Mouse (Mus musculus): ENCODE measurements around the gene Afg3l1. TPM values are rescaled to one million over a fixed set of nuclear protein-coding genes. Genes with fewer than 3 reads are reported as not detected.
A peak's percentile ranks its signal among the peaks of the same experiment; 100 is the strongest.

Gene Afg3l1
- polyA plus RNA-seq, 1 experiment from 2014 or later: 40.3 TPM

DNA sequence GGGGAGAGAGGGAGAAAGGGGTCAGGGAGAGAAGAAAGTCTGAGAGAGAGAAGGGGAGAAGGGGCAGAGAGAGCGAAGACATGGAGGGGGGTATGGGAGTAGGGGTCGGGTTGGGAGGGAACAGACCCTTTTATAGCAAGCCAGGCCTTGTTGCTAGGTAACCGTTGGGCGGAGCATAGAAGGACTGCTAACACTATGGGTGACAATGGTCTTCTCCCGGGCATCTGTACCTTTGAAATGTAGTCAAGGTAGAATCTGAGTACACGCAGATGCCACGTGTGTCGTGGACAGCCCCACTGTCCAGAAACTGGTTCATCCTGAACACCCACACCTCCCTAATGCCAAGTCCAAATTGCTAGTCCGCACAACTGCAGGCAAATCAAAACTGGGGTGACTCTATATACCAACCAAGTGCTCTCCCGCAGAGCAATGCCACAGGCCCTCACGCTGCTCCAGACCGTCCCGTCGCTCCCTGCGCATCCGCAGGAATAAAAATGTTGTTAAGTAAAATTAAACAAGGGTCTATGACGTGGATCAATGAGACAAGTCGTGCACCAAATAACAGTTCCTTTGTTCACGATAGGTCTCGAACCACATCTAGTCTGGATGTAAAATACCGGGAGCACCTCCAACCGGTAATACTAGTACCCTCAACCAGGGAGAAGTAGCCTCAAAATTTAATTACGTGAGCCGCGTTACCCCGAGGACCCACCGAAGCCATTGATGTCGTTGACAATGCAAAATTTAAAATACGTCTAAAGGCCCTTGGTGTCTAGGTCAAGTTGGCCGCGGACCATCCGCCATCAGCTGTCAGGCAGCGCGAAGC is 579 bp upstream of the Afg3l1 start:
- WGBS: 10% methylated on average over 34 of the region's 34 CpGs
- Histone ChIP-seq H3K4me2 (ENCODE audit: low read length) (peak overlapping the region; percentile 87), H3K4me1 (replicated peaks; ENCODE audit: insufficient read depth, low read length) (peaks cover 10% of the 10 kb centered on the region), H3K9ac (ENCODE audit: low read depth, low read length) (peak overlapping the region; percentile 74), H3K4me3 (replicated peaks; ENCODE audit: low read depth, low read length) (peak overlapping the region; percentile 76), H3K27ac (peak overlapping the region; percentile 87; the same call in 1 of the 2 replicates), H3K9me3 (replicated peaks; ENCODE audit: low read length) (no peaks in the 10 kb centered on the region), H3K36me3 (ENCODE audit: insufficient read depth, low read length) (0 out of 2 replicates have a peak, but pooled peaks cover 9% of the 10 kb centered on the region), H3K27me3 (ENCODE audit: insufficient read depth, low read length) (no peaks in the 10 kb centered on the region)
- 0 out of 2 replicates have a peak, but pooled peaks have one; percentile 6 for ATAC-seq (replicated peaks; ENCODE audit: low FRiP score, low read depth)
- DNase-seq (ENCODE audit: low spot score): peak; percentile 13
- no peak for TF ChIP-seq CTCF (IDR thresholded peaks at IDR 0.05; ENCODE audit: low read depth)

DNA sequence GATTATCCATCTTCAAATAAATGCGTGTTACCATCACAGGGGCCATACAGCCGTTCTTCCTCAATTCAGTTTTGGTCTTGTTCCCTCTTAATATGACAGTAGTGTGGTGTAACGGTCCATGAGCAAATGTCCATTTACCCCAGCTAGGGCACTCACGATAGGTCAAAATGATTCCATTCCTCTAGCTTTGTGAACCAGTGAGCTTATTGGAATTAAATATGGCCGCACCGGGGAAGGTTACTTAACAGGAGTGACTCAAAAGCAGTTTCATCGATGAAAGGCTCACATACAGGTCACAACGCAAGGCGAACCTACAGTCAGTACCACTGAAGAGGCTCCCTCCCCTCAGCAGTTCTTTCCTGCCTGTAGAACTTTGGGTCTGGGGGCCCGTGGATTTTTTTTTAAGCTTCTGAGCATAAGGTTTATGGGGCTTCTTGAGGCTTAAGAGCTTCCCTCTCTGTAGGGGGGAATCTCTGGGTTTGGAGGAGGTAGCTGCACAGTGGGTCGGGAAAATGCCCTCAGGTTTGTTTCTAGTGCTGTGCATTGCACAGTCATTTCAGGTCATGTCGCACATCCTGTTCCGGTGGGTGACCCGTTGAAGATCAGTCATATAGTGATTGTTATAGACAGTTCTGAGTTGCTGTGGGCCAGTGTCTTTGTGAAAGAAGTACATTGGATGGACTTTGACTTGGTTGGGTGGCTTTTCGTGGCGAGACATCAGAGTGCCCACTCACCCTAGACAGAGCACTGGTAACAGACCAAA is 934 bp downstream of the Afg3l1 start:
- Histone ChIP-seq H3K9me3 (replicated peaks; ENCODE audit: low read length) (no peaks in the 10 kb centered on the region), H3K9ac (ENCODE audit: low read depth, low read length) (peak overlapping the region; percentile 74), H3K4me1 (replicated peaks; ENCODE audit: insufficient read depth, low read length) (peaks cover 10% of the 10 kb centered on the region), H3K4me2 (ENCODE audit: low read length) (peak overlapping the region; percentile 87), H3K27ac (peak overlapping the region; percentile 87), H3K27me3 (ENCODE audit: insufficient read depth, low read length) (no peaks in the 10 kb centered on the region), H3K4me3 (replicated peaks; ENCODE audit: low read depth, low read length) (peak overlapping the region; percentile 76), H3K36me3 (ENCODE audit: insufficient read depth, low read length) (0 out of 2 replicates have a peak, but pooled peaks cover 9% of the 10 kb centered on the region)
- WGBS: 30% methylated on average over 16 of the region's 16 CpGs
- no peak for TF ChIP-seq CTCF (IDR thresholded peaks at IDR 0.05; ENCODE audit: low read depth)
- peak; percentile 21 for DNase-seq (ENCODE audit: low spot score)
- ATAC-seq (replicated peaks; ENCODE audit: low FRiP score, low read depth): no peak

DNA sequence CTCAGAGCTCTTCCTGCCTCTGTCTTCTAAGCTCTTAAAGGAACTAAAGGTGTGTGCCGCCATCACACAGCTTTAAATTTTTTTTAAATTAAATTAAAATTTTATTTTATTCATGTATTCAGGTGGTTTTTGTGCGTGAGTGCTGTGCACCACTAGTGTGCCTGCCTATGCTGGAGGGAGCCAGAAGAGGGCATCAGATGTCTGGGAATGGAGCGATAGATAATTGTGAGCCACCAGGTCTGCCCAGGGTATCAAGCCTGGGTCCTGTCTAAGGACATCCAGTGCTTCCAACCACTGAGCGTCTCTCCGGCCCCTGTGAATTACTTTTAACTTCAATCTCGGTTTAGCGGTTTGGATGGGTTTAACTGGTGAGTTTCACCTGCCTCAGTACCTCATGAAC is 4.9 kb downstream of the Afg3l1 start:
- no peak overlapping the region for H3K27ac ChIP-seq
- no peaks in the 10 kb centered on the region for H3K9me3 ChIP-seq (replicated peaks; ENCODE audit: low read length)
- no peaks in the 10 kb centered on the region for H3K27me3 ChIP-seq (ENCODE audit: insufficient read depth, low read length)
- H3K4me3 ChIP-seq (replicated peaks; ENCODE audit: low read depth, low read length): no peak overlapping the region
- H3K4me2 ChIP-seq (ENCODE audit: low read length): no peak overlapping the region
- peaks cover 40% of the 10 kb centered on the region; the same call in 1 of the 2 replicates for H3K36me3 ChIP-seq (ENCODE audit: insufficient read depth, low read length)
- no peak overlapping the region for H3K9ac ChIP-seq (ENCODE audit: low read depth, low read length)
- TF ChIP-seq CTCF (IDR thresholded peaks at IDR 0.05; ENCODE audit: low read depth): peak; percentile 49
- H3K4me1 ChIP-seq (replicated peaks; ENCODE audit: insufficient read depth, low read length): peaks cover 10% of the 10 kb centered on the region
- DNase-seq (ENCODE audit: low spot score) (peak; percentile 29), ATAC-seq (replicated peaks; ENCODE audit: low FRiP score, low read depth) (no peak)
- WGBS: 90% methylated on average over 7 of the region's 7 CpGs

DNA sequence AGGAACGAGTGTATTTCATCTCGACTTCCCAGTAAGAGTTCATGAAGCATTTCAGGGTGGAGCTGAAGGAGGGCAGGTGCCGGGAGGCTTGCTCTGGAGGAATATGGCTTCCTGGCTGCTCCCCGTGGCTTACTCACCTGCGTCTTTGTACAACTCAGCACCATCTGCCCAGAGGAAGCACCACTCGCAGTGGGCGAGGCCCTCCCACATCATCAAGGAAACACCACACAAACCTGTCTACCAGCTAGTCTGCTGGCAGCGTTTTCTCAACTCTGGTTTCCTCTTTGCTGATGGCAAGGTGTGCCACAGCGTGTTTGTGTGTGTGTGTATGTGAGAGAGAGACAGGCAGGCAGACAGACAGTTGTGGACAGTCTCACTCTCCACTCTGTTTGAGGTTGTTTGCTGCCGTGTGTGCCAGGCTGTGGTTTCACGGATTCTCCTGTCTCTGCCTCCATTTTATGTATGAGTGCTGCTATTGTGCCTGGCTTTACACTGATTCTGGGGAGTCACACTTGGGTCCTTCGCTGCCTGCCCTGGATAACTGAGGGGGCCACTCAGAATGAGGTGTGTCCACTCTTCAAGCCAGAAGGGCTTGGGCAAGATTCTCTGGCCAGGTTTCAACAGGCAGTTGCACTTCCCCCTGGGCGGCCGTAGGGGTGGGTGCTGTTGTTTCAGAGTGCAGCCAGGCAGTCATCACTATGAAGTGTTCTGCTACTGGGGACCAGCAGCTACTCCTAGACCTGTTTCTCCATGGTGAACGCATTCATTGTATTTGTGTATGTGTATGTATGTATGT is 13.8 kb downstream of the Afg3l1 start:
- WGBS: 92% methylated on average over 15 of the region's 15 CpGs
- Histone ChIP-seq H3K4me3 (replicated peaks; ENCODE audit: low read depth, low read length) (no peak overlapping the region), H3K4me1 (replicated peaks; ENCODE audit: insufficient read depth, low read length) (no peaks in the 10 kb centered on the region), H3K9ac (ENCODE audit: low read depth, low read length) (no peak overlapping the region), H3K27ac (no peak overlapping the region), H3K36me3 (ENCODE audit: insufficient read depth, low read length) (peaks cover 82% of the 10 kb centered on the region), H3K27me3 (ENCODE audit: insufficient read depth, low read length) (no peaks in the 10 kb centered on the region), H3K9me3 (replicated peaks; ENCODE audit: low read length) (no peaks in the 10 kb centered on the region), H3K4me2 (ENCODE audit: low read length) (no peak overlapping the region)
- ATAC-seq (replicated peaks; ENCODE audit: low FRiP score, low read depth) (no peak), DNase-seq (ENCODE audit: low spot score) (no peak)
- TF ChIP-seq CTCF (IDR thresholded peaks at IDR 0.05; ENCODE audit: low read depth): no peak

DNA sequence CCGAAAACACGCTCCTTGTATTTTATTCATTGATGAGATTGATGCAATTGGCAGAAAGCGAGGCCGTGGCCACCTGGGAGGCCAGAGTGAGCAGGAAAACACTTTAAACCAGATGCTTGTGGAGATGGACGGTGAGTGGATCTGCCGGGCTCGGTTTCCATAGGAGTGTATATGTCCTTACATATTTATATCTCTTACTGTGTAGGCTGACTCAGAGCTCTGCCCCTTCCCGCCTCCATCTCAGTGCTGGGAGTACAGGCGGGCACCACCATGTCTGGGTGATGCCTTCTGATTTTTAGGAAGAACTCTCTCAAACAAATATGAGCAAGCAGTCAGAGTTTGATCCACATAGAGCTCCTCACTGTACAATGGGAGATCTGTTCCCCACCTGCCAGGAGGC is 15.2 kb downstream of the Afg3l1 start:
- Histone ChIP-seq H3K4me1 (replicated peaks; ENCODE audit: insufficient read depth, low read length) (no peaks in the 10 kb centered on the region), H3K4me2 (ENCODE audit: low read length) (no peak overlapping the region), H3K9ac (ENCODE audit: low read depth, low read length) (no peak overlapping the region), H3K27me3 (ENCODE audit: insufficient read depth, low read length) (no peaks in the 10 kb centered on the region), H3K27ac (no peak overlapping the region), H3K9me3 (replicated peaks; ENCODE audit: low read length) (no peaks in the 10 kb centered on the region), H3K4me3 (replicated peaks; ENCODE audit: low read depth, low read length) (no peak overlapping the region), H3K36me3 (ENCODE audit: insufficient read depth, low read length) (peaks cover 72% of the 10 kb centered on the region)
- TF ChIP-seq CTCF (IDR thresholded peaks at IDR 0.05; ENCODE audit: low read depth): no peak
- ATAC-seq (replicated peaks; ENCODE audit: low FRiP score, low read depth) (no peak), DNase-seq (ENCODE audit: low spot score) (no peak)
- WGBS: over 99% methylated on average over 9 of the region's 9 CpGs

DNA sequence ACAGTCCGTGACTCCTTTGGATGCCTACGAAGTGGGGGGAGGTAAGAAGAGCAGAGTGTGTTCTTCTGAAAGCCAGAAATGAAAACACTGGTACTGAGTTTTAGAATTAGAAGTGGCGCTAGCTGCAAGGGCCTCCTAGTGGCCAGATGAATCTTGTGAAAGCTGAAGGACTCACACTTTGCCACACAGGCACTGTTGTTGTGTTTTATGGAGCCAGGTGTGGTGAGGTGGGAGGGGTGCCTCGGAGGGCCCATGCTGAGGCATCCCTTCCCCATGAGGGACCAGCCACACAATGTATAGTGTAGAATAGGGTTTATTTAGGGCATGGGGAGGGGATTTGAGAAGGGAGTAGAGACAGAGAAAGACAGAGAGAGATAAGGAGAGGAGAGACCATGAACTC is 20.0 kb downstream of the Afg3l1 start:
- ATAC-seq (replicated peaks; ENCODE audit: low FRiP score, low read depth) (no peak), DNase-seq (ENCODE audit: low spot score) (no peak)
- H3K27ac ChIP-seq: no peak overlapping the region
- H3K4me2 ChIP-seq (ENCODE audit: low read length): no peak overlapping the region
- H3K36me3 ChIP-seq (ENCODE audit: insufficient read depth, low read length): peaks cover 68% of the 10 kb centered on the region
- no peak overlapping the region for H3K9ac ChIP-seq (ENCODE audit: low read depth, low read length)
- WGBS: 82% methylated on average over 4 of the region's 4 CpGs
- no peaks in the 10 kb centered on the region for H3K9me3 ChIP-seq (replicated peaks; ENCODE audit: low read length)
- TF ChIP-seq CTCF (IDR thresholded peaks at IDR 0.05; ENCODE audit: low read depth): peak; percentile 31; the same call in 1 of the 2 replicates
- H3K4me1 ChIP-seq (replicated peaks; ENCODE audit: insufficient read depth, low read length): no peaks in the 10 kb centered on the region
- no peak overlapping the region for H3K4me3 ChIP-seq (replicated peaks; ENCODE audit: low read depth, low read length)
- H3K27me3 ChIP-seq (ENCODE audit: insufficient read depth, low read length): no peaks in the 10 kb centered on the region

All from kidney, postnatal 0 days (tissue).